Mouse (Mus musculus) v-Abl transformed pro-B cells (cell line): ENCODE results near the gene Rab3b.
"Not testable (repeated sequence)": the region's sequence is repeated elsewhere in the genome, so short reads cannot be mapped to it uniquely, and the experiment has no call there.

Source experiments
- in situ Hi-C, 2 experiments: fragments of 400-800 bp; cut with MboI; formaldehyde crosslinking; loops; one replicate each; pipeline ENCODE4 v1.15.1; 2025; ENCODE audit not compliant: unreplicated experiment in 2 of 2

The Rab3b gene

GRCm38 (mm10) chr4:108887456-108887855 lies 8.6 kb downstream of the Rab3b start:
- in situ Hi-C loops = no loop called here

- in situ Hi-C loops = no loop called here
Measured at GRCm38 (mm10) chr4:108890876-108891275, 12.0 kb downstream of the Rab3b start.

GRCm38 (mm10) chr4:108900421-108900820 lies 21.6 kb downstream of the Rab3b start:
- in situ Hi-C loops = no loop called here

- in situ Hi-C loops = no loop called here
Measured at GRCm38 (mm10) chr4:108902886-108903285, 24.0 kb downstream of the Rab3b start.

GRCm38 (mm10) chr4:108903346-108903745 lies 24.5 kb downstream of the Rab3b start:
- in situ Hi-C loops = no loop called here

- in situ Hi-C loops = no loop called here
Measured at GRCm38 (mm10) chr4:108904076-108904475, 25.2 kb downstream of the Rab3b start.

- in situ Hi-C loops = no loop called here
Measured at GRCm38 (mm10) chr4:108904790-108905189, 25.9 kb downstream of the Rab3b start.

GRCm38 (mm10) chr4:108905859-108906258 lies 27.0 kb downstream of the Rab3b start:
- in situ Hi-C loops = no loop called here

- in situ Hi-C loops = no loop called here
Measured at GRCm38 (mm10) chr4:108907475-108907874, 28.6 kb downstream of the Rab3b start.

- in situ Hi-C loops = no loop called here
Measured at GRCm38 (mm10) chr4:108909872-108910425, 31.1 kb downstream of the Rab3b start.

- in situ Hi-C loops = no loop called here
Measured at GRCm38 (mm10) chr4:108911866-108912265, 33.0 kb downstream of the Rab3b start.

GRCm38 (mm10) chr4:108913180-108913579 lies 34.3 kb downstream of the Rab3b start:
- in situ Hi-C loops = no loop called here

GRCm38 (mm10) chr4:108914391-108914790 lies 35.5 kb downstream of the Rab3b start:
- in situ Hi-C loops = no loop called here

- in situ Hi-C loops = no loop called here
Measured at GRCm38 (mm10) chr4:108915101-108915500, 36.2 kb downstream of the Rab3b start.

- in situ Hi-C loops = no loop called here
Measured at GRCm38 (mm10) chr4:108917654-108918053, 38.8 kb downstream of the Rab3b start.

- in situ Hi-C loops = not testable (repeated sequence)
Measured at GRCm38 (mm10) chr4:108927945-108928344, 49.1 kb downstream of the Rab3b start.

- in situ Hi-C loops = no loop called here
Measured at GRCm38 (mm10) chr4:108933163-108933562, 54.3 kb downstream of the Rab3b start.

GRCm38 (mm10) chr4:108934856-108935255 lies 56.0 kb downstream of the Rab3b start:
- in situ Hi-C loops = no loop called here

- in situ Hi-C loops = no loop called here
Measured at GRCm38 (mm10) chr4:108937848-108938771, 59.2 kb downstream of the Rab3b start.

- in situ Hi-C loops = no loop called here
Measured at GRCm38 (mm10) chr4:108940681-108941473, 62.0 kb downstream of the Rab3b start.

GRCm38 (mm10) chr4:108942171-108942570 lies 63.3 kb downstream of the Rab3b start:
- in situ Hi-C loops = no loop called here
